Mouse (Mus musculus) megakaryocyte, embryonic 14.5 days (primary cell): ENCODE data around the gene Arhgap27. TPM values are rescaled to one million over a fixed set of nuclear protein-coding genes. Genes with fewer than 3 reads are reported as not detected.
A peak's percentile ranks its signal among the peaks of the same experiment; 100 is the strongest.

Experiments
- H3K27me3 ChIP-seq: replicated peaks from 2 replicates; pipeline ENCODE3; 2012; ENCODE audit warnings: inconsistent platforms
- H3K36me3 ChIP-seq: replicated peaks from 2 replicates; pipeline ENCODE3; 2012; ENCODE audit warnings: low read length, inconsistent platforms, mixed read lengths
- H3K4me1 ChIP-seq: 2 replicates; pipeline ENCODE4 v1.6.1; 2012; ENCODE audit warnings: inconsistent platforms
- H3K4me3 ChIP-seq: replicated peaks from 2 replicates; pipeline ENCODE3; 2012; ENCODE audit warnings: moderate library complexity, mild to moderate bottlenecking, inconsistent platforms
- H3K9me3 ChIP-seq: 2 replicates; pipeline ENCODE4 v1.6.1; 2012; ENCODE audit warnings: inconsistent platforms
- FLI1 ChIP-seq: IDR thresholded peaks from 2 replicates; pipeline ENCODE4 v1.6.1; 2012; ENCODE audit warnings: low read length, inconsistent platforms, mixed read lengths
- GATA1 ChIP-seq: IDR thresholded peaks from 3 replicates; pipeline ENCODE4 v1.6.1; 2012; ENCODE audit warnings: mixed read lengths, low read length, inconsistent platforms, borderline replicate concordance
- polyA plus RNA-seq: library from polyadenylated mRNA; stranded (reverse); fragments of >175 nt; gene quantifications from 2 replicates; pipeline ENCODE4 v1.2.3, GENCODE M21; 2012; ENCODE audit warnings: low replicate concordance; ENCODE audit not compliant: insufficient read depth

The Arhgap27 gene
- polyA plus RNA-seq, 1 experiment: 4.9 TPM

GRCm38 (mm10) chr11:103359122-103359521, 4.4 kb downstream of the Arhgap27 start:
- H3K4me3 ChIP-seq: peak overlapping the region; percentile 83
- H3K9me3 ChIP-seq: no peaks in the 10 kb centered on the region
- H3K27me3 ChIP-seq: peaks cover 89% of the 10 kb centered on the region
- no peak for TF ChIP-seq FLI1
- peaks cover 52% of the 10 kb centered on the region for H3K4me1 ChIP-seq
- no peaks in the 10 kb centered on the region for H3K36me3 ChIP-seq

GRCm38 (mm10) chr11:103358316-103358715, 5.2 kb downstream of the Arhgap27 start:
- peaks cover 44% of the 10 kb centered on the region for H3K4me1 ChIP-seq
- peaks cover 81% of the 10 kb centered on the region for H3K27me3 ChIP-seq
- no peaks in the 10 kb centered on the region for H3K36me3 ChIP-seq
- H3K9me3 ChIP-seq: 0 out of 2 replicates have a peak, but pooled peaks cover under 1% of the 10 kb centered on the region
- TF ChIP-seq GATA1 (no peak), FLI1 (no peak)
- H3K4me3 ChIP-seq: no peak overlapping the region

DNA sequence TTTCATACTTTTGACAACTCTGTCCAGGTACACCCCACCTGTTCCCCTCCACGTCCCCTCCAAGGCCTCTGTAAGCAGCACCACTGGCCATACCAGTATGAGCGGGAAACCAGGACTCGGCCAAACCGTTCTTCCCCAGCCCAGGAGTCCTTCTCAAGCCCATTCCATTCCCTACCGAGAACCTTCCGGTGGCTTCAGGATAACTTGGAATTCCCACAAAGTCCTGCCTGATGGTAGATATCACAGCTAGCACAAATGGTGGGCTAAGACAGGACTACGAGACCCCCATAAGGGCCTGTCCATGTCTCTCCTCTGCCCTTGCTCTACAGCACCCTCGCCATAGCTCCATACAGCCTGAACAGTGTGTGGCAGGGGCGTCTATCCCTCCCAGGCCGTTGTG, 5.8 kb downstream of the Arhgap27 start:
- Histone ChIP-seq H3K9me3 (peaks cover 6% of the 10 kb centered on the region), H3K4me3 (no peak overlapping the region), H3K4me1 (peaks cover 38% of the 10 kb centered on the region), H3K27me3 (peaks cover 75% of the 10 kb centered on the region), H3K36me3 (no peaks in the 10 kb centered on the region)
- TF ChIP-seq GATA1 (no peak), FLI1 (no peak)

- Histone ChIP-seq H3K4me3 (peak overlapping the region; percentile 28), H3K4me1 (peaks cover 32% of the 10 kb centered on the region), H3K9me3 (peaks cover 12% of the 10 kb centered on the region), H3K27me3 (peaks cover 69% of the 10 kb centered on the region), H3K36me3 (no peaks in the 10 kb centered on the region)
- TF ChIP-seq GATA1 (no peak), FLI1 (no peak)
Observed at GRCm38 (mm10) chr11:103356938-103357670, 6.4 kb downstream of the Arhgap27 start.

DNA sequence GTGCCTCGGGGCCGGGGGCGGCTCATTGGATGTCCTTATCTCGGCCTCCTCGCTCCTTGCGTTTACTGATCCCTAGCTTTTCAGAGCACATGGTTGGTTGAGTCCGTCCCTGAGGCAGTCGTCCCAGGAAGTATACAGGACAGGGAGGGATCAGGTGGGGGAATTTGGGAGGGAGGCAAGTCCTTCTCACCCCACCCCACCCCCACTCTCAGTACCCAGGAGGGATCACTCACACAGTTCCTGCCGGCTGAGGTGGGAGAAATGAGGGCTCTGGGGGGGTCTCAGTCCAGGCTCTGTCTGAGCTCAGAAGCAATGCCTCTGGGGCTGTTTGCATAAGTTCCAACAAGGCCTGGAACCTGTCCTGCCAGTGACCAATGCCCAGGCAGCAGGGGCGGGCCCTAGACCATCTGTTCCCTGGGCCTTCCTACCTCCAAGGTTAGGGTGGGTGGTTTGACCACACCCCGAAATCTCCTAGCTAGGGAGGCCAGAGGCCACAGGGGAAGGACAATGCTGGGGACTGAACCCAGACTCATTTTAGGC, 7.4 kb downstream of the Arhgap27 start:
- peaks cover 13% of the 10 kb centered on the region for H3K9me3 ChIP-seq
- H3K36me3 ChIP-seq: no peaks in the 10 kb centered on the region
- peaks cover 24% of the 10 kb centered on the region for H3K4me1 ChIP-seq
- TF ChIP-seq GATA1 (no peak), FLI1 (no peak)
- no peak overlapping the region for H3K4me3 ChIP-seq
- peaks cover 59% of the 10 kb centered on the region for H3K27me3 ChIP-seq

DNA sequence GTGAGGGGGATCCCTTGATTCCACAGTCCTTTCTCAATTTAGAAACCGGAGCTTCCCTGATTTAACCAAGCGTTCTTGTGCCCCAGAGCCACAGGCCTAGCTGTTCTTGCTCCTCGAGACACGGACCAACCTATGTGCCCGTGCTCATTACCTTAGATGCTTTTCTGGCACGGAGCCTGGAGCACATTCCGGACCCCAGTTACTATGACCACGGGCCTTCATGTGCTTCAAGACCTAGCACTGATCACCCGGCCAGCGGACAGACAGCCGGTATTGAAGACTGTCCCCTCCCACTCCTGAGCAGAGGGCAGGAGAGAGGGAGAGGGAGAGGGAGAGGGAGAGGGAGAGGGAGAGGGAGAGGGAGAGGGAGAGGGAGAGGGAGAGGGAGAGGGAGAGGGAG, 8.2 kb downstream of the Arhgap27 start:
- peaks cover 13% of the 10 kb centered on the region for H3K9me3 ChIP-seq
- H3K4me1 ChIP-seq: peaks cover 16% of the 10 kb centered on the region
- H3K36me3 ChIP-seq: no peaks in the 10 kb centered on the region
- TF ChIP-seq FLI1: no peak
- TF ChIP-seq GATA1: no peak
- H3K27me3 ChIP-seq: peaks cover 50% of the 10 kb centered on the region
- H3K4me3 ChIP-seq: no peak overlapping the region

DNA sequence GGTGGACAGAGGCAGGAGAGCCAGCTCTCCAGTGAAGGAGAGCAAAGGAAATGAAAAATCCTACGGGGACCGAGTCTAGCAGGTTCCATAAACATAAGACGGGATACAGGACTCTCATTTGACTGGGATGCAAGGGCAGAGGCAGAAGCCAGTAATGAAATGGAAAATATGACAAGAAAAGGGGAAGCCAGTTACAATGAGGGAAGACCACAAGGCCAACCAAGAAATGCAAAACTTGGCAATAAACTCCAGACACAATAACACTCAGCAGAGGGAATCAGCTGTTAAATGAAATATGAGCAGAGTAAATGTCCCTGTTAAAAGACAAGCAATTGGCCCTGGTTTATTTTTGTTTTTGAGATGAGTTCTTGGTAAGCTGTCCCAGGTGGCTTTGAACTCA, 9.5 kb downstream of the Arhgap27 start:
- Histone ChIP-seq H3K9me3 (peaks cover 20% of the 10 kb centered on the region), H3K27me3 (peaks cover 43% of the 10 kb centered on the region), H3K36me3 (peaks cover 2% of the 10 kb centered on the region), H3K4me1 (peaks cover 4% of the 10 kb centered on the region; the same call in 1 of the 2 replicates), H3K4me3 (no peak overlapping the region)
- TF ChIP-seq GATA1 (no peak), FLI1 (no peak)

DNA sequence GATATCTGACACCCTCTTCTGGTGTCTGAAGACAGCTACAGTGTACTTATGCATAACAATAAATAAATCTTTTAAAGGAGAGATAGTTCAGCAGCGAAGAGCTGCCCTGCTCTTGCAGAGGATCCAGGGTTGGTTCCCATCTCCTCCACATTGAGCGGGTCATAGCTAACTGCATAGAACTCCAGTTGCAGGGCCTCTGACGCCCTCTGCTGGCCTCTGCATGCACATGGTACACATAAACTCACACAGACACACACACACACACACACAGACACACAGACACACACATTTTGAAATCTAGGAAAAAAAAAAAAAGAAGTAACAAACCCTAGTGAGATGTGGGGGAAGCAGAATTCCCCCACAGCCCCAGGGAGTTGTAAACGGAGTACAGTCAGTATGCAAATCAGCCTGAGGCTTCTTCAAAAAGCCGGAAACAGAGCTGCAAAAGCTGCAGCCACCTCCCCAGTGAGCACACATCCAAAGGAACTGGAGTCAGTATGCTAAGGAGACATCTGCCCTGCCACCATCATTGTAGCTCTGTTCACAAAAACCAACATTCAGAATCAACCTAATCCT, 11.2 kb downstream of the Arhgap27 start:
- H3K36me3 ChIP-seq: peaks cover 3% of the 10 kb centered on the region
- TF ChIP-seq GATA1 (no peak), FLI1 (no peak)
- H3K9me3 ChIP-seq: peaks cover 22% of the 10 kb centered on the region
- no peak overlapping the region for H3K4me3 ChIP-seq
- peaks cover 34% of the 10 kb centered on the region for H3K27me3 ChIP-seq
- H3K4me1 ChIP-seq: no peaks in the 10 kb centered on the region

DNA sequence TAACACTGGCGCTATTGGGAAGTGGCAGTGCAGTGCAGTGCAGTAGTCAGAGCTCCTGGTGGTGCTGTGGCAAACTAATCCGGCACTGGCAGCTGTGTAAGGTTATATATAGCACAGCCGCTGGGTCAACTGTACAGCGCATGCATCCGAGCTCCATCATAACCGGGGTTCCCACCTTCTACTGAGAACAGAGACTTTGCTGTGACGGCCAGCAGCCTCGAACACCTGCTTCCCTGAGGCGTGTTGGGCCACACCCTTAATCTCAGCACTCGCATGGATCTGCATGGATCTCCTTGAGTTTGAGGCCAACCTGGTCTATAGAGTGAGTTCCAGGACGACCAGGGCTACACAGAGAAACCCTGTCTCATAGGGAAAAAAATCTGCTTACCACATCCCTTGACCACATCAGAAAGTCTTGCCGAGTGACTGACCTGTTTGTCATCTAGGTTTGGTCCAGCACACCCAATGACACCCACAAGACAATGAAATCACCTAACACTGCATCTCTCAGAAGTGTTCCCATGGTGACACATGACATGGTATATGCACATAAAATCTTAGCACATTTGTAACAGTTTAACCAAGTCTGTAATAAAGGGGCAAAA, 12.7 kb downstream of the Arhgap27 start:
- Histone ChIP-seq H3K27me3 (peaks cover 22% of the 10 kb centered on the region), H3K4me1 (peaks cover 11% of the 10 kb centered on the region), H3K36me3 (peaks cover 3% of the 10 kb centered on the region), H3K9me3 (peaks cover 22% of the 10 kb centered on the region), H3K4me3 (no peak overlapping the region)
- no peak for TF ChIP-seq FLI1
- TF ChIP-seq GATA1: no peak

- peaks cover 22% of the 10 kb centered on the region for H3K4me1 ChIP-seq
- peaks cover 22% of the 10 kb centered on the region for H3K9me3 ChIP-seq
- H3K27me3 ChIP-seq: peaks cover 24% of the 10 kb centered on the region
- TF ChIP-seq GATA1 (no peak), FLI1 (no peak)
- H3K4me3 ChIP-seq: no peak overlapping the region
- peaks cover 3% of the 10 kb centered on the region for H3K36me3 ChIP-seq
Observed at GRCm38 (mm10) chr11:103349699-103350098, 13.8 kb downstream of the Arhgap27 start.
